Mouse (Mus musculus): ENCODE results near the gene Zdhhc1.

Gene Zdhhc1

GRCm38 (mm10) chr8:105496439-105497180 lies at the start of gene Zdhhc1:
Zdhhc1 (minus strand) TSS chr8:105496902.
- DNase-seq = peak; percentile 88

GRCm38 (mm10) chr8:105545249-105545648 lies 48.5 kb upstream of the Zdhhc1 start:
- no peak for DNase-seq

GRCm38 (mm10) chr8:105544544-105545205 lies 48.0 kb upstream of the Zdhhc1 start:
- peak; percentile 68 for DNase-seq

GRCm38 (mm10) chr8:105543703-105544102 lies 47.0 kb upstream of the Zdhhc1 start:
- DNase-seq = no peak

GRCm38 (mm10) chr8:105542808-105543207 lies 46.1 kb upstream of the Zdhhc1 start:
- DNase-seq = no peak

GRCm38 (mm10) chr8:105542032-105542656 lies 45.4 kb upstream of the Zdhhc1 start:
- no peak for DNase-seq

GRCm38 (mm10) chr8:105538940-105539339 lies 42.2 kb upstream of the Zdhhc1 start:
- DNase-seq = no peak

GRCm38 (mm10) chr8:105537011-105537677 lies 40.4 kb upstream of the Zdhhc1 start:
- DNase-seq = no peak

- DNase-seq = no peak
Observed at GRCm38 (mm10) chr8:105536546-105536945, 39.8 kb upstream of the Zdhhc1 start.

GRCm38 (mm10) chr8:105533892-105534329 lies 37.2 kb upstream of the Zdhhc1 start:
- DNase-seq = peak; percentile 74

GRCm38 (mm10) chr8:105533439-105533838 lies 36.7 kb upstream of the Zdhhc1 start:
- DNase-seq = no peak

GRCm38 (mm10) chr8:105531774-105532173 lies 35.1 kb upstream of the Zdhhc1 start:
- DNase-seq = peak; percentile 55

- DNase-seq = peak; percentile 53
Observed at GRCm38 (mm10) chr8:105529271-105529670, 32.6 kb upstream of the Zdhhc1 start.

GRCm38 (mm10) chr8:105528206-105528605 lies 31.5 kb upstream of the Zdhhc1 start:
- no peak for DNase-seq

- peak; percentile 78 for DNase-seq
Observed at GRCm38 (mm10) chr8:105527110-105527509, 30.4 kb upstream of the Zdhhc1 start.

- no peak for DNase-seq
Observed at GRCm38 (mm10) chr8:105522890-105523289, 26.2 kb upstream of the Zdhhc1 start.

GRCm38 (mm10) chr8:105521995-105522769 lies 25.5 kb upstream of the Zdhhc1 start:
- DNase-seq = no peak

- no peak for DNase-seq
Observed at GRCm38 (mm10) chr8:105521061-105521460, 24.4 kb upstream of the Zdhhc1 start.

- DNase-seq = no peak
Observed at GRCm38 (mm10) chr8:105520521-105520920, 23.8 kb upstream of the Zdhhc1 start.

GRCm38 (mm10) chr8:105519591-105519990 lies 22.9 kb upstream of the Zdhhc1 start:
- DNase-seq = no peak

- peak; percentile 45 for DNase-seq
Observed at GRCm38 (mm10) chr8:105518436-105519313, 22.0 kb upstream of the Zdhhc1 start, which contains the start of gene Hsd11b2. Hsd11b2 (plus strand) TSS chr8:105518755.
